Mouse (Mus musculus): ENCODE measurements around the gene Egln1. TPM values are rescaled to one million over a fixed set of nuclear protein-coding genes. Genes with fewer than 3 reads are reported as not detected.

The Egln1 gene
- polyA plus RNA-seq, 1 experiment, result 29.7 TPM

DNA sequence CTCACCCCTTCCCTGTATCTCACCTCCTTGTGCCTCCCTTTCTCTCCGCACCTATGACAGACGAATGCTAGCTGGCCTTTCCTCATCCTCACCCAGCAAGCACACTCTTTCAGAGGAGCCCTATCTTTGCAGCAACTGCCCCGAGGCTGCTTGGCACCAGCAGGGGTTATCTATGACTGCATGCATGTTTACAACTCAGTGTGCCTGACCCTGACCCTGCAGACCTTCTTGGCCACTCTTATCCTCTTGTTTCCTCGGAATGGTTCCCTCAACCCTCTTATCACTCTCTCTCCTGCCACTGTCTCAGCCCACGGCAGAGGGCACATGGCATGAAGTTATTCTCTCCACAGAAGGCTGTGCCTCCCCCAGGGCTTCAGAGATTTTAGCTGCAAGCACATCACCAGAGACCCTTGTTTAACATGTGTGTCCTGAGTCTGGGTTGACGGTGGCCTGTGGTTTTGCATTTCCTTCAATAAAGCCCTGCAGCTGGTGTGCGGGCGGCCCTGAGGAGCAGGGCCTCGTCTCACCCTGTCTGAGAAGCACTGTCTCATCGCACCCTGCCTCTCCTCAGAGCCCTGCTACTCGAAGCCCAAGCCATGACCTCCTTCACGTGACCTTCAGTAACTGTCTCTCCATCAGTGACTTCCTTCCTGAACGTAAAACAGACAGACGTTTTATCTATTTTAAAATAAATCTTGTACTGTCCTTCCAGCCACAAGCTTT lies 23.4 kb downstream of the Egln1 start:
- H3K4me3 ChIP-seq (ENCODE audit: insufficient read depth, poor library complexity, severe bottlenecking), result no peak overlapping the region
- TF ChIP-seq MYOD1 (IDR thresholded peaks at IDR 0.05; ENCODE audit: control insufficient read depth, insufficient read length, low read depth), result peak; percentile 87
- peak; percentile 48 for TF ChIP-seq MAX (IDR thresholded peaks at IDR 0.05)
- peak; percentile 87 for TF ChIP-seq USF1 (IDR thresholded peaks at IDR 0.05; ENCODE audit: low read depth)
- TF ChIP-seq CTCF (IDR thresholded peaks at IDR 0.05; ENCODE audit: control insufficient read depth, insufficient read depth, insufficient read length), result no peak
- no peaks in the 10 kb centered on the region for H3K27me3 ChIP-seq (ENCODE audit: control insufficient read depth, insufficient read depth, insufficient read length)
- H3K79me2 ChIP-seq (ENCODE audit: control insufficient read depth, insufficient read depth), result peaks cover 82% of the 10 kb centered on the region
- H3K36me3 ChIP-seq (ENCODE audit: control insufficient read depth, insufficient read depth), result no peaks in the 10 kb centered on the region
- no peak overlapping the region for H3ac ChIP-seq (ENCODE audit: control insufficient read depth, insufficient read length, low read depth)
- peaks cover 60% of the 10 kb centered on the region for H3K79me3 ChIP-seq (ENCODE audit: low read depth)

DNA sequence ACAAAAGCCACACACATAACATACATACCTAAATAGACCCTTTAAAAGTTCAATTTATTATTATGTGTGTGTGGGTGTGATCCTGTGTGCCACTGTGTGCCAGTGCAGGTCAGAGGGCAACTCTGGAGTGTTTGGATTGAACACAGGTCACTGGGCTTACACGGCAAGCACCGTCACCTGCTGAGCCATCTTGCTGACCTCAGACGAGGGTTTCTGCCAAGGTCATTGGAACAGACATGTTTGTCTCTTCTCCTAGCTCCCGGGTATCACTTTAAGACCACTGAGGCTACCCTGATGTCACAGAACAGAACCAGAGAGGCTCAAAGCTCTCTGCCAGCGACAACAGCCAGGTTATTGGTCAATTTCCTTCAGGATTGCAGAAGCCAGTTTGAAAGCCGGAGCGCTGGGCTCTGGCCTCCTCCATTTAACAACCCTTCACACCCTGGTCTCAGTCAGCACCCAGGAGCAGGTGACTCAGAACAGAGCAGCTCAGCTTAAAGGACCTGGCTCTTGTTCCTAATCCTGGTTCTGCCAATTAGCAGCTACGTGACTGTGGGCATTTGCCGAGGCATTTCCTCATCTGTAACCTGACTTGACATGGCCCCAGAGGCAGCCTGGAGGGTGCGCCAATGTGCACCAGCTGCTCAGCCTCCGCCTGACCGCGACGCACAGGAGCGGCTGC lies 25.0 kb downstream of the Egln1 start:
- H3K79me2 ChIP-seq (ENCODE audit: control insufficient read depth, insufficient read depth), result peaks cover 82% of the 10 kb centered on the region
- no peak overlapping the region for H3K4me3 ChIP-seq (ENCODE audit: insufficient read depth, poor library complexity, severe bottlenecking)
- H3K79me3 ChIP-seq (ENCODE audit: low read depth), result peaks cover 57% of the 10 kb centered on the region
- no peaks in the 10 kb centered on the region for H3K36me3 ChIP-seq (ENCODE audit: control insufficient read depth, insufficient read depth)
- no peak overlapping the region for H3ac ChIP-seq (ENCODE audit: control insufficient read depth, insufficient read length, low read depth)
- H3K27me3 ChIP-seq (ENCODE audit: control insufficient read depth, insufficient read depth, insufficient read length), result no peaks in the 10 kb centered on the region
- TF ChIP-seq MYOG (IDR thresholded peaks at IDR 0.05; ENCODE audit: control insufficient read depth, extremely low read depth, insufficient read length) (no peak), USF1 (IDR thresholded peaks at IDR 0.05; ENCODE audit: low read depth) (no peak), MYOD1 (IDR thresholded peaks at IDR 0.05; ENCODE audit: control insufficient read depth, insufficient read length, low read depth) (no peak), MAX (IDR thresholded peaks at IDR 0.05) (no peak), CEBPB (IDR thresholded peaks at IDR 0.05; ENCODE audit: low read depth) (no peak), FOSL1 (IDR thresholded peaks at IDR 0.05; ENCODE audit: insufficient read depth, low read length, poor library complexity, severe bottlenecking) (no peak), CTCF (IDR thresholded peaks at IDR 0.05; ENCODE audit: control insufficient read depth, insufficient read depth, insufficient read length) (no peak)

DNA sequence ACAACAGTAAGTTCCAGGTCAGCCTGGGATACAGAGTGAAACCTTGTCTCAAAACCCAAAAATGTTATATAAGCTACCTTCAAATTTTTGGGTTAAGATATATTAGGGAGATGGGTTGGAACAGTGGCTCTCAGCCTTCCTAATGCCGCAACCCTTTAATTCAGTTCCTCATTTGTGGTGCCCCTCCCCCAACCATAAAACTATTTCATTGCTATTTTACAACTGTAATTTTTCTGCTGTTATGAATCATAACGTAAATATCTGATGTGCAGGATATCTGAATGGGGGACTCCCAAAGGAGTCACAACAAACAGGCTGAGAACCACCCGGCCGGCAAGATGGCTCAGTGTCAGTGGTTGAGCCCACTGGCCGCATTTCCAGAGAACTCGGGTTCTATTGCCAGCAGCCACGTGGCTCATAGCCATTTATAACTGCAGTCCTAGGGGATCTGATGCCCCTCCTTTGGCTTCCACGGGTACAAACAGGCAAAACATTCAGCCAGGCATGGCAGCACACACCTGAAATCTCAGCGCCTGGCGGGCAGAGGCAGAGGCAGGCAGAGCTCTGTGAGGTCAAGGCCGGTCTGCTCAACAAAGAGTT lies 26.5 kb downstream of the Egln1 start:
- H3K27me3 ChIP-seq (ENCODE audit: control insufficient read depth, insufficient read depth, insufficient read length), result no peaks in the 10 kb centered on the region
- peaks cover 82% of the 10 kb centered on the region for H3K79me2 ChIP-seq (ENCODE audit: control insufficient read depth, insufficient read depth)
- TF ChIP-seq FOSL1 (IDR thresholded peaks at IDR 0.05; ENCODE audit: insufficient read depth, low read length, poor library complexity, severe bottlenecking), result peak; percentile 12
- no peak for TF ChIP-seq CTCF (IDR thresholded peaks at IDR 0.05; ENCODE audit: control insufficient read depth, insufficient read depth, insufficient read length)
- TF ChIP-seq CEBPB (IDR thresholded peaks at IDR 0.05; ENCODE audit: low read depth), result no peak
- TF ChIP-seq MYOD1 (IDR thresholded peaks at IDR 0.05; ENCODE audit: control insufficient read depth, insufficient read length, low read depth), result no peak
- TF ChIP-seq MAX (IDR thresholded peaks at IDR 0.05), result peak; percentile 70
- TF ChIP-seq MYOG (IDR thresholded peaks at IDR 0.05; ENCODE audit: control insufficient read depth, extremely low read depth, insufficient read length), result no peak
- peak; percentile 53 for TF ChIP-seq USF1 (IDR thresholded peaks at IDR 0.05; ENCODE audit: low read depth)
- H3K36me3 ChIP-seq (ENCODE audit: control insufficient read depth, insufficient read depth), result no peaks in the 10 kb centered on the region
- no peak overlapping the region for H3ac ChIP-seq (ENCODE audit: control insufficient read depth, insufficient read length, low read depth)
- H3K79me3 ChIP-seq (ENCODE audit: low read depth), result peaks cover 54% of the 10 kb centered on the region
- H3K4me3 ChIP-seq (ENCODE audit: insufficient read depth, poor library complexity, severe bottlenecking), result no peak overlapping the region

DNA sequence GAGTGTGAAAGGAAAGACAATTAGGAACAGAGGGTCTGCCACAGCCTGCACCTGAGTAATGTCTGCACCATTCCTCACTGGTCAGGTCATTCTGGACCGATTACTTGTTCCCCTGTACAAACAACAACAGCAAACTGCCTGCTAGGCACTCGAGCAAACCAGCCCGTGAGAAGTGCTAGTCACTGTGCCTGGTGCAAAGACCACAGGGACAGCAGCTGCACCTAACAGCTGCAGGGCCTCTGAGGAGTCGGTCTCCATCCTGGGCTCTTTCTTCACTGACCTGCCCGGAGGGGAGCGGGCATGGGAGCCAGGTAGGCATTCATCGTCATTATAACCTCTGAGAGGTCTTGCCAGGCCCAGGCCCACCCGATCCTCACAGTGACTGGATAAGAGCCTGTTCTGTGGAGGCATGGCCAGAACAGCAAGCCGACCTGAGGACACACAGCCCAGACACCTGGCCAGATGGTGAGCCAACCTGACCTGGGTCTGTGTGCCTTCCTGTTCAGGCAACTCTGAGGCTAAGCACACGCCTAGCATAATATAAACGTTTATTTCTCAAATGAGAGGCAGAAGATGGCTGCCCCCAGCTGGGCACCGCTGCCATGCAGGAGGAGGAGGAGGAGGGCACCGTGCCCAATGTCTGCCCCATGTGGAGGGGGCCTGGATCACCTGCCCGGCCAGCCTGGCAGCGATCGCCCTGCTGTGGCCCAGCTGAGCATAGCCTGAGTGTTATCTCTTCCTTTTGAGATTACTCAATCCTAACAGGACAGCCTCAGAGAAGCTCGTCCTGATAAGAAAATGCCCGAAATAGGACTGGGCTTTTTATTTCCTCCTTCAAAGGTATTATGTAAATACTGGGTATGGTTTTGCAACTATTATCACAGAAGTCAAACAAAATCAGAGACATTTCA lies 27.5 kb downstream of the Egln1 start:
- TF ChIP-seq CEBPB (IDR thresholded peaks at IDR 0.05; ENCODE audit: low read depth) (no peak), MYOD1 (IDR thresholded peaks at IDR 0.05; ENCODE audit: control insufficient read depth, insufficient read length, low read depth) (peak; percentile 90)

DNA sequence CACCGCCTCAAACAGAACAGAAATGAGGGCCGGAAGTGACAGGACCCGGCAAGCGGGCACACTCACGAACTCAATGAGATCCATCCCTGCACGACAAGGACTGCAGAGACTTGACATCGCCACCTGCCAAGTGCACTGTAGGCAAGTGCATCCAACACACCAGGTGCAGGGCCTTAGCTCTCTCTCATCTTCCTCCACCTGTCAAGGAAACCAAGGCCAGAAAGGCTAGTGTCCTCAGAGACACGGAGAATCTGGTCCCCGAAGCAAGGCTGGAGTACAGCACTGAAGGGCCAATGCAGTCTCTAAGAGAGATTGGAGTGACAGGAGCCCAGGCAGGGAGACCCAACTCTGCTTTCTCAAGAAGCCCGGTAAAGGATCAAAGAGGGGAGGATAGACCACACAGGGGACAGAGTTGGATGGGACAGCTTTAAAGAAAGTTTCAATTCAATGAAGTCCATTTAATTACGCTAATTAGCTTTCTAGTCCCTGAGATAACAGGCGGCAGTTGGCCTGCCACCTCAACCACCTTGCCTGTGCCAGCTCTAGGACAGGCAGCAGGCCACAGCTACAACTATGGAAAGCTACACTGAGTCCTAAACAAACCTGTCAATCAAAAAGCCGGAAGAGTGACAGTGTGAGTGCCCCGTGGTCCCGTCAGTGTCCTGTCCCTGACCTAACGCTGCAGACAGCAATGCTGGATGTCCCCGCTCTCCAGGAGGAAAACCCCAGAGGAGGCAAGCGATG lies 31.2 kb downstream of the Egln1 start:
- H3ac ChIP-seq (ENCODE audit: control insufficient read depth, insufficient read length, low read depth), result no peak overlapping the region
- peaks cover 80% of the 10 kb centered on the region for H3K79me2 ChIP-seq (ENCODE audit: control insufficient read depth, insufficient read depth)
- peaks cover 43% of the 10 kb centered on the region for H3K79me3 ChIP-seq (ENCODE audit: low read depth)
- TF ChIP-seq MAX (IDR thresholded peaks at IDR 0.05) (no peak), CTCF (IDR thresholded peaks at IDR 0.05; ENCODE audit: control insufficient read depth, insufficient read depth, insufficient read length) (no peak), USF1 (IDR thresholded peaks at IDR 0.05; ENCODE audit: low read depth) (no peak), FOSL1 (IDR thresholded peaks at IDR 0.05; ENCODE audit: insufficient read depth, low read length, poor library complexity, severe bottlenecking) (no peak), MYOD1 (IDR thresholded peaks at IDR 0.05; ENCODE audit: control insufficient read depth, insufficient read length, low read depth) (no peak), CEBPB (IDR thresholded peaks at IDR 0.05; ENCODE audit: low read depth) (no peak), MYOG (IDR thresholded peaks at IDR 0.05; ENCODE audit: control insufficient read depth, extremely low read depth, insufficient read length) (no peak)
- H3K4me3 ChIP-seq (ENCODE audit: insufficient read depth, poor library complexity, severe bottlenecking), result no peak overlapping the region
- H3K27me3 ChIP-seq (ENCODE audit: control insufficient read depth, insufficient read depth, insufficient read length), result no peaks in the 10 kb centered on the region
- peaks cover 11% of the 10 kb centered on the region for H3K36me3 ChIP-seq (ENCODE audit: control insufficient read depth, insufficient read depth)

More for the DNA sequence above, 27.5 kb downstream of the Egln1 start:
- Histone ChIP-seq H3K27me3 (ENCODE audit: control insufficient read depth, insufficient read depth, insufficient read length) (no peaks in the 10 kb centered on the region), H3K79me3 (ENCODE audit: low read depth) (peaks cover 53% of the 10 kb centered on the region), H3K36me3 (ENCODE audit: control insufficient read depth, insufficient read depth) (no peaks in the 10 kb centered on the region), H3ac (ENCODE audit: control insufficient read depth, insufficient read length, low read depth) (no peak overlapping the region), H3K4me3 (ENCODE audit: insufficient read depth, poor library complexity, severe bottlenecking) (no peak overlapping the region), H3K79me2 (ENCODE audit: control insufficient read depth, insufficient read depth) (peaks cover 85% of the 10 kb centered on the region)
